Mouse (Mus musculus): ENCODE measurements around the gene Myo1d. TPM values are rescaled to one million over a fixed set of nuclear protein-coding genes. Genes with fewer than 3 reads are reported as not detected.

Gene Myo1d
- total and polyA plus RNA-seq, 2 experiments from 2014 or later = 1.8 to 2.5 TPM

- H3K36me3 ChIP-seq (ENCODE audit: insufficient read depth, low read length) = no peaks in the 10 kb centered on the region
- no peaks in the 10 kb centered on the region for H3K4me1 ChIP-seq (ENCODE audit: insufficient read depth, low read length)
- no peak for TF ChIP-seq CTCF (IDR thresholded peaks at IDR 0.05)
- H3K27me3 ChIP-seq (ENCODE audit: insufficient read depth, low read length) = no peaks in the 10 kb centered on the region
- no peak overlapping the region for H3K4me2 ChIP-seq (ENCODE audit: low read depth, low read length, poor library complexity, severe bottlenecking)
- H3K27ac ChIP-seq (ENCODE audit: low read depth, low read length) = no peak overlapping the region
- 79% methylated on average over 3 of the region's 3 CpGs for WGBS
- H3K4me3 ChIP-seq (ENCODE audit: low read depth, low read length) = no peak overlapping the region
- ATAC-seq (ENCODE audit: low FRiP score) = no peak
- no peak for DNase-seq (ENCODE audit: low spot score)
- no peak overlapping the region for H3K9ac ChIP-seq (replicated peaks; ENCODE audit: low read length, poor library complexity, severe bottlenecking)
- H3K9me3 ChIP-seq (ENCODE audit: low read length) = no peaks in the 10 kb centered on the region
These were observed 97.1 kb downstream of the Myo1d start for GRCm38 (mm10) chr11:80682745-80683144.

GRCm38 (mm10) chr11:80673013-80673412 is 106.8 kb downstream of the Myo1d start:
- Histone ChIP-seq H3K4me1 (ENCODE audit: insufficient read depth, low read length) (peaks cover 6% of the 10 kb centered on the region; the same call in 1 of the 2 replicates), H3K4me2 (ENCODE audit: low read depth, low read length, poor library complexity, severe bottlenecking) (no peak overlapping the region), H3K4me3 (ENCODE audit: low read depth, low read length) (no peak overlapping the region), H3K36me3 (ENCODE audit: insufficient read depth, low read length) (no peaks in the 10 kb centered on the region), H3K27ac (ENCODE audit: low read depth, low read length) (no peak overlapping the region), H3K9me3 (ENCODE audit: low read length) (no peaks in the 10 kb centered on the region), H3K9ac (replicated peaks; ENCODE audit: low read length, poor library complexity, severe bottlenecking) (no peak overlapping the region), H3K27me3 (ENCODE audit: insufficient read depth, low read length) (no peaks in the 10 kb centered on the region)
- DNase-seq (ENCODE audit: low spot score) (no peak), ATAC-seq (ENCODE audit: low FRiP score) (no peak)
- 48% methylated on average over 7 of the region's 7 CpGs for WGBS
- no peak for TF ChIP-seq CTCF (IDR thresholded peaks at IDR 0.05)

DNA sequence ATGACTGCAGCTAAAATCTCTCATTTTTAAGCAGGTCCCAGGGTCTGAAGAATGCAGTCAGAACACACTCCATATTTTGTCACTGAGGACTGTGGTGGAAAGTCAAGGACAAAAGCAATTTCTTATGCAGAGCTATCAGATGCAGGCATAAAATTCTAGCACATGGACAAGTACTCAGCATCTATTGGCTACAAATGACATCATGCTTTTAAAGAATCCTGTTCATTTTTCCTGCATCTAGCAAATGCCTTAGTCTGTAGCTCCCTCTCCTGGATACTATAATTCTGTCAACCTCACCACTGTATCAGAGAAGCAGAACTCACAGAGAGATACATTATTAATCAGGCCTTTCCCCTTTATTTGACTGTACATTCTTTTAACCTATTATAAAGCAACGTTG is 109.4 kb downstream of the Myo1d start:
- WGBS = 32% methylated on average over 1 of the region's 1 CpGs
- Histone ChIP-seq H3K4me3 (ENCODE audit: low read depth, low read length) (no peak overlapping the region), H3K27ac (ENCODE audit: low read depth, low read length) (peak overlapping the region; percentile 80), H3K9me3 (ENCODE audit: low read length) (no peaks in the 10 kb centered on the region), H3K36me3 (ENCODE audit: insufficient read depth, low read length) (no peaks in the 10 kb centered on the region), H3K27me3 (ENCODE audit: insufficient read depth, low read length) (no peaks in the 10 kb centered on the region), H3K4me2 (ENCODE audit: low read depth, low read length, poor library complexity, severe bottlenecking) (no peak overlapping the region), H3K9ac (replicated peaks; ENCODE audit: low read length, poor library complexity, severe bottlenecking) (no peak overlapping the region), H3K4me1 (ENCODE audit: insufficient read depth, low read length) (peaks cover 6% of the 10 kb centered on the region; the same call in 1 of the 2 replicates)
- DNase-seq (ENCODE audit: low spot score) = peak; percentile 91
- peak; percentile 91 for ATAC-seq (ENCODE audit: low FRiP score)
- TF ChIP-seq CTCF (IDR thresholded peaks at IDR 0.05) = peak; percentile 96

GRCm38 (mm10) chr11:80669934-80670333 is 109.9 kb downstream of the Myo1d start:
- Histone ChIP-seq H3K9ac (replicated peaks; ENCODE audit: low read length, poor library complexity, severe bottlenecking) (0 out of 2 replicates have a peak overlapping the region, but pooled peaks have one; percentile 39), H3K4me3 (ENCODE audit: low read depth, low read length) (no peak overlapping the region), H3K4me2 (ENCODE audit: low read depth, low read length, poor library complexity, severe bottlenecking) (no peak overlapping the region), H3K27ac (ENCODE audit: low read depth, low read length) (peak overlapping the region; percentile 80), H3K9me3 (ENCODE audit: low read length) (no peaks in the 10 kb centered on the region), H3K4me1 (ENCODE audit: insufficient read depth, low read length) (peaks cover 6% of the 10 kb centered on the region; the same call in 1 of the 2 replicates), H3K36me3 (ENCODE audit: insufficient read depth, low read length) (no peaks in the 10 kb centered on the region), H3K27me3 (ENCODE audit: insufficient read depth, low read length) (no peaks in the 10 kb centered on the region)
- ATAC-seq (ENCODE audit: low FRiP score) (no peak), DNase-seq (ENCODE audit: low spot score) (peak; percentile 22)
- WGBS = 40% methylated on average over 4 of the region's 4 CpGs
- no peak for TF ChIP-seq CTCF (IDR thresholded peaks at IDR 0.05)

GRCm38 (mm10) chr11:80666211-80666610 is 113.6 kb downstream of the Myo1d start:
- H3K27ac ChIP-seq (ENCODE audit: low read depth, low read length) = no peak overlapping the region
- H3K4me2 ChIP-seq (ENCODE audit: low read depth, low read length, poor library complexity, severe bottlenecking) = no peak overlapping the region
- H3K9ac ChIP-seq (replicated peaks; ENCODE audit: low read length, poor library complexity, severe bottlenecking) = no peak overlapping the region
- H3K9me3 ChIP-seq (ENCODE audit: low read length) = no peaks in the 10 kb centered on the region
- no peaks in the 10 kb centered on the region for H3K27me3 ChIP-seq (ENCODE audit: insufficient read depth, low read length)
- H3K4me1 ChIP-seq (ENCODE audit: insufficient read depth, low read length) = peaks cover 6% of the 10 kb centered on the region; the same call in 1 of the 2 replicates
- H3K36me3 ChIP-seq (ENCODE audit: insufficient read depth, low read length) = no peaks in the 10 kb centered on the region
- WGBS = 87% methylated on average over 8 of the region's 8 CpGs
- no peak overlapping the region for H3K4me3 ChIP-seq (ENCODE audit: low read depth, low read length)
- ATAC-seq (ENCODE audit: low FRiP score) = no peak
- TF ChIP-seq CTCF (IDR thresholded peaks at IDR 0.05) = no peak
- DNase-seq (ENCODE audit: low spot score) = no peak

- WGBS = 88% methylated on average over 3 of the region's 3 CpGs
- Histone ChIP-seq H3K27me3 (ENCODE audit: insufficient read depth, low read length) (no peaks in the 10 kb centered on the region), H3K4me3 (ENCODE audit: low read depth, low read length) (no peak overlapping the region), H3K9me3 (ENCODE audit: low read length) (no peaks in the 10 kb centered on the region), H3K27ac (ENCODE audit: low read depth, low read length) (no peak overlapping the region), H3K9ac (replicated peaks; ENCODE audit: low read length, poor library complexity, severe bottlenecking) (no peak overlapping the region), H3K4me2 (ENCODE audit: low read depth, low read length, poor library complexity, severe bottlenecking) (no peak overlapping the region), H3K36me3 (ENCODE audit: insufficient read depth, low read length) (no peaks in the 10 kb centered on the region), H3K4me1 (ENCODE audit: insufficient read depth, low read length) (no peaks in the 10 kb centered on the region)
- no peak for DNase-seq (ENCODE audit: low spot score)
- TF ChIP-seq CTCF (IDR thresholded peaks at IDR 0.05) = no peak
- no peak for ATAC-seq (ENCODE audit: low FRiP score)
These were observed 115.6 kb downstream of the Myo1d start for GRCm38 (mm10) chr11:80664261-80664660.

Measured in midbrain, postnatal 0 days (tissue).